Mouse (Mus musculus): ENCODE measurements around the gene Ric1.

DNA sequence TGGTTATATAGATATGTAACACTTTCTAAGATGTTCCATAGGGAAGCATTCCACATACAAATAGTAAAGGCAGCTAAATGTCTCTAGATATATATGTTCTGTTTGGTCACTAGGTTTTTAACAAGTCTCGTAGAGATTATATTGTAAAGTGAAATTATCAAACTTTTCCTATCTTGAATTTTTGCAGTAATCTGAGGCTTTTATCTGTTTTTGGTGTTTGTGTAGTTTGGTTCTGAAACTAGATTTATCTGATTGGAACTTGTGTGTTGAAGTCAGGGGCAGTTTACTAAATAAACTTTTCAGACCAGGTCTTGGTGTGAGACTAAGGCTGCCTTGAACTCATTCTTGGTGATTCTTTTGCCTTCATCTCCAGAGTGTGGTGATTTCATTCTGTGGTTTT lies 29.0 kb downstream of the Ric1 start:
- TF ChIP-seq HCFC1 (IDR thresholded peaks at IDR 0.05; ENCODE audit: borderline replicate concordance, insufficient read depth, low read length) (no peak), ZNF384 (IDR thresholded peaks at IDR 0.05; ENCODE audit: low read depth, low read length) (no peak)

Data from ES-E14 (cell line).